Mouse (Mus musculus) adipocyte (in vitro differentiated cells): ENCODE data around the gene Tspan8.

Experiments
- DNase-seq: peaks from one replicate; pipeline ENCODE4 v3.0.0-alpha.2; 2016; ENCODE audit warnings: low spot score

Gene Tspan8

GRCm38 (mm10) chr10:115834017-115834416 is 17.4 kb downstream of the Tspan8 start:
- no peak for DNase-seq

GRCm38 (mm10) chr10:115846930-115847329 is 30.3 kb downstream of the Tspan8 start:
- no peak for DNase-seq

GRCm38 (mm10) chr10:115848511-115848910 is 31.9 kb downstream of the Tspan8 start:
- DNase-seq: no peak

- DNase-seq: no peak
Measured at GRCm38 (mm10) chr10:115860210-115860880, 43.7 kb downstream of the Tspan8 start.

- no peak for DNase-seq
Measured at GRCm38 (mm10) chr10:115861967-115862366, 45.3 kb downstream of the Tspan8 start.

- DNase-seq: no peak
Measured at GRCm38 (mm10) chr10:115882757-115883156, 66.1 kb downstream of the Tspan8 start.

GRCm38 (mm10) chr10:115891924-115892323 is 75.3 kb downstream of the Tspan8 start:
- no peak for DNase-seq

- DNase-seq: no peak
Measured at GRCm38 (mm10) chr10:115892973-115893372, 76.3 kb downstream of the Tspan8 start.

- no peak for DNase-seq
Measured at GRCm38 (mm10) chr10:115894045-115894444, 77.4 kb downstream of the Tspan8 start.

- DNase-seq: peak; percentile 3
Measured at GRCm38 (mm10) chr10:115896764-115897163, 80.1 kb downstream of the Tspan8 start.

GRCm38 (mm10) chr10:115897235-115897634 is 80.6 kb downstream of the Tspan8 start:
- DNase-seq: peak; percentile 63
